Mouse (Mus musculus) fat pad, adult 2 months (tissue): ENCODE results near the gene Copz2.
"Not testable (repeated sequence)": the region's sequence is repeated elsewhere in the genome, so short reads cannot be mapped to it uniquely, and the experiment has no call there.

ENCODE experiments used
- DNase-seq: peaks from one replicate; pipeline ENCODE4 v3.0.0-alpha.2; 2011; ENCODE audit warnings: low read depth, low spot score; ENCODE audit errors: extremely low read depth

The Copz2 gene

DNA sequence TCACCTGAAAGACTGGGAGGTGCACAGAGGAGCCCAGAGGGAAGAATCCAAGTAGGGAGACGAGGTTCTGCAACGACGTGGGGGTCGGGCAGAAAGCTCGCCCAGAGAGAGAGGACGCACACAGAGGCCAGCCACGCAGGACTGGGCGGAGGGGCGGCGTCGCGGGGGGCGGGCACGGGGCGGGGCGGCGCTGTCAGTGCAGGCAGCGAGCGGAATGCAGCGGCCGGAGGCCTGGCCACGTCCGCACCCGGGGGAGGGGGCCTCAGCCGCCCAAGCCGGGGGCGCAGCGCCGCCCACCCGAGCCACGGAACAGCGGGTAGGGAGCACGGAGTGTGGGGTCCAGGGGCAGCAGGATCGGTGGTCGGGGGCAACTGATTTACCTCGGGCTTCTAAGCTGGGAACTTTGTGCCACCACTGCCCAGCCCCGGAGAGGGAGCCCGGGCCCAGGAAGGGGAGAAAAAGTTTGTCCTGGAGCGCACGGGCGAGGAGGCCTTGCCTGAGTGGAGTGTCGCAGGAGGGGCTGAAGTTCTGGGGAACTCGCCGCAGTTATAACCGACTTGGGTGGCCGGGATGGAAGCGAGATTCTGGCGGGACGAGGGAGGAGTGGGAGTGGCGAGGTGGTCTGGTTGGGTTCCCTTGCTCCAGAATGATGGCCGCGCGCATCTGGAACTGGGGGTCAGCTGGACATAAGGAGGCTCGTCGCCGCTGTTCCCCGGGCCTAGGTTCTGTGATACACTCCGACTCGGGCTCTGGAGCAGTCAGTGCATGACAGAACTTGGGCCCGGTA, at the start of gene Copz2:
Copz2 (plus strand) TSS at position 190 of the 787 bp plus-strand sequence.
- no peak for DNase-seq

DNA sequence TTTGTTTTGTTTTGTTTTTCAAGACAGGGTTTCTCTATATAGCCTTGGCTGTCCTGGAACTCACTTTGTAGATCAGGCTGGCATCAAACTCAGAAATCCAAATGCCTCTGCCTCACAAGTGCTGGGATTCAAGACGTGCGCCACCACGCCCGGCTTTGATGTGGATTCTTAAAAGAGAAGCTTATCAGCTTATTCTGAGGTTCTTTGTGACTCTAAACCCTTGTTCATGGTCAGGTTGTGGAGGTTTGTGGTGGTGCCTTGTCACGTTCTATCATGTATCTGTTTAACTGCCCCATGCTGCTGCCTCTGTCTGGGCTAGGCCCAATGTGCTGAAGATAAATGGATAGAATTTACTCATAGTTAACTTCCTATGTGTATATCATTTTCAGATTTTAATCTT, 44.1 kb upstream of the Copz2 start:
- no peak for DNase-seq

DNA sequence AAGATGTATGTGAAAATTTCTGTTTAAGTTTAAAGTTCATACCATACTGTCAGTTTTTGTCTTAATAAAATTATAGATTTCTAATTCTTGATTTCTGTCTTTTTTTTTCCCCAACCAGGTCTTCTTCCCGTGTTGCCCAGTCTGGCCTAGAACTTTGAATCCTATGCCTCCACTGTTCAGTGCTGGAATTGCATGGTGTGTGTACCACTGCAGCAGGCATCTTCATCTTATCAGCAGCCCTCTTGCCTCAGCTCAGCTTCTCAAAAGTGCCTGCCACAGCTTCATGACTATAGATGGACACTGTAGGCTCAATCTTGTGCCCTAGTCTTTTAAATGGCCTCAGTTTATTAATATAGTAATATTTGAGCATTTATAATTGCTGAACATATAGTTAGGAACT, 41.6 kb upstream of the Copz2 start:
- no peak for DNase-seq

DNA sequence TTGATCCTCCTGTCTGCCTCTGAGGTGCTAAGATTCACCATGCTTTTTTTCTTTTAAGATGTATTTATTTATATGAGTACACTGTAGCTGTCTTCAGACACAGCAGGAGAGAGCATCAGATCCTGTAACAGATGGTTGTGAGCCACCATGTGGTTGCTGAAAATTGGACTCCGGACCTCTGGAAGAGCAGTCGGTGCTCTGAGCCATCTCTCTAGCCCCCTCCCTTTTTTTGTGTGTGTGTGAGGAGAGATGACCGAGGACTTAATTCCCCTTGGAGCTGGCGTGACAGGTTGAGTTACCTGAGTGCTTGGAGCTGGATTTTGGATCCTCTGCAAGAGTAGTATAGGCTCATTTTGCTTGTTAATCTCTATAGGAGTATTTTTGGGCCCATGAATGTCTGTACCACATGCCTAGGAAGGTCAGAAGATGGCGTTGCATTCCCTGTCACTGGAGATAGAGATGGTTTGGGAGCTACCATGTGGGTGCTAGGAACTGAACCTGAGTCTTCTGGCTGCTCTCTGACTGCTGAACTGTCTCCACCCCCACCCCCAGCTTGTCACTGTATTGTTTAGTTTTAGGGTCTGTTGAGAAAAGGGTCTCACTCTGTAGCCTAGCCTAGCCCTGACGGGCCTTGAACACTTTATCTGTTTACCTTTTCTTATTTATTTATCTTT, 40.0 kb upstream of the Copz2 start:
- DNase-seq: no peak

DNA sequence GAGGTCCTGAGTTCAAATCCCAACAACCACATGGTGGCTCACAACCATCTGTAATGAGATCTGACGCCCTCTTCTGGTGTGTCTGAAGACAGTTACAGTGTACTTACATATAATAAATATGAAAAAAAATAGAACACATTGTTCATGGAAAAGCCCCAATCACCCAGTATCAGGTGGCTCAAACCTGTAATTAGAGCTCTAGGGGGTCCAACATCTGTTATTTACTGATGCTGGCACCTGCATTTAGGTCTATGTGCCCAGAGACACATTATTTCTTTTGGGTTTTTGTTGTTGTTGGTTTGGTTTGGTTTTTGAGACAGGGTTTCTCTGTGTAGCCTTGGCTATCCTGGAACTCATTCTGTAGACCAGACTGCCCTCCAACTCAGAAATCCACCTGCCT, 38.5 kb upstream of the Copz2 start:
- not testable (repeated sequence) for DNase-seq

DNA sequence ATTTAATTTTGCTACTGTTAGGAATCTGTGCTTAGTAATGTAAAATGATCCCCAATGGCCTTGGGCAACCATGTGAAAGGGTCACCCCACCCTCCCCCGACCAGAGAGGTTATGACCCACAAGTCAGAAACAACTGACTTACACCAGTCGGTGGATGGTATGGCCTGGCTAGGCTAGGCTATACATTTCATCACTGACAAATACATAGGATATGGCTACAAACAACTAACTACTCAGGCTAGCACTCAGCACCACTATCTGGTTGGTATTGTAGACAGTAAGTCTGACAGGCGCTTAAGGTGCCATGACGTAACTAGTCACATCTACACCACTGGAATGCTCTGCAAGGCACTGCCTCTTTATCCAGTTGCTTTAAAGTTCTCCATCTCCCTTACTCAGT, 36.2 kb upstream of the Copz2 start:
- no peak for DNase-seq

DNA sequence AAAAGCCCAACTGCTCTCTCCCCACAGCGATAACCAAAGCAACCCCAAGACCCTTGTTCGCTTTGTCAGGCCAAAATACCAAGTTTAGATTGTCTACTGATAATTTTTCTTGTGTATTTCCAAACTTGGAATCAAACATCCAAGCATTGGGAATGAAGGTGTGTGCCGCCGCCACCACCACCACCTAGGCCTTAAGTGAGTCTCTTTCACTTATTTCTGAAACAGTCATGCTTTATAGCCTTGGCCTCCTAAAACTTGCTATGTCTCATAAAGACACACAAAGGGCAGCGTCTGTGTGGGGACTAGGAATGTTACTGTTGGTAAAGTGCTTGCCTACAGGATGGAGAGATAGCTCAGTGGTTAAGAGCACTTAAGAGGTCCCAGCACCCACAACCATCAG, 35.8 kb upstream of the Copz2 start:
- DNase-seq: no peak

DNA sequence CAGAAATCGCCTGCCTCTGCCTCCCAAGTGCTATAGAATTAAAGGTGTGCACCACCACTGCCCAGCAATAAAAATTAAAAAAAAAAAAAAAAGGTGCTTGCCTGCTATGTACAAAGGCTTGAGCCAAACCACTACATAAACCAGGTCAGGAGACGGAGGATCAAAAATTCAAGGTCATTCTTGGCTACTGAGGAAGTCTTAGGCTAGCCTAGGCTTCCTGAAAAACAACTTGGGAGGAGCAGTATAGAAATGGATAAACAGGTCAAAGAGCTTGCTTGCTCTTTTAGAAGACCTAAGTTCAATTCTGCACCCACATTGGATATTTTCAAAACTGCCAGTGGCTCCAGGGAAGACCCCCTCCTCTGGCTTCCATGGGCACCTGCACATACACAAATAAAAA, 35.2 kb upstream of the Copz2 start:
- no peak for DNase-seq

DNA sequence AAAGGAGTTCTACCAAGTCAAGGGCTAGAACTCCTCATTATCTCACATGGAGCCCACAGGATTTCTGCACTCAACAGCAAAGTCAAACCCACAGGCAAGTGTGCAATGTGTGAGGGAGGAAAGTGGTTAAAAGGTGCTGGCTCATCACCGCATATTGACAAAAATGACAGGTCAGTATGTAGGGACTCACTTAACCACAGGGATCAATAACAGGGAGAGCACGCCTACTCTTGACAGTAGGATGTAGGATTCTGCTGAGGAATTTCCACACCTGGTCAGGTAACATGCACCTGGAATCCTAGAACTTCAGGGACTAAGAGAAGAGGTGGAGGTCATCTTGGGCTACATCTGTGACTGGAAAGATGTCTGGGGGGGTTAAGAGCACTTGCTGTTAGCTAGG, 33.8 kb upstream of the Copz2 start:
- DNase-seq: no peak

GRCm38 (mm10) chr11:96816494-96816893, 33.2 kb upstream of the Copz2 start:
- no peak for DNase-seq

DNA sequence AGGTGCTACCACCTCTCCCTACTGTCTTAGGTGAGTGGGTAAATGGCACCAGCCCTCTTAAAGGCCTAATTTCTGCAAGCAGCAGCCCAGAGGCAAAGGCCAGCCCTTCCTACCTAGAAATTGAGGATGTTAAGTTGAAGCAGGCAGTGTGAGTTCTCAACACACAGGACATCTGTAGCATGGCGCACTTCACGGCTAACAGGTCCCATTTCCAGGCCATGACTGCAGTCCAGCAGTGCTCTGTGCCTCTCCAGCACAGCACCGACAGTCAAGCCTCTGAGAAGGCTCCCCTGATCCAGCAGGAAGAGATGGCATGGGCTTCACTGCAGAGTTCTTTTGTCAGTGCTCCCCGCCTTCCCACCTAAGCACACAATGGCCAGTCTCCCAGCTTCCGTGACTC, 32.7 kb upstream of the Copz2 start:
- no peak for DNase-seq

- no peak for DNase-seq
Measured at GRCm38 (mm10) chr11:96818128-96818710, 31.5 kb upstream of the Copz2 start.

DNA sequence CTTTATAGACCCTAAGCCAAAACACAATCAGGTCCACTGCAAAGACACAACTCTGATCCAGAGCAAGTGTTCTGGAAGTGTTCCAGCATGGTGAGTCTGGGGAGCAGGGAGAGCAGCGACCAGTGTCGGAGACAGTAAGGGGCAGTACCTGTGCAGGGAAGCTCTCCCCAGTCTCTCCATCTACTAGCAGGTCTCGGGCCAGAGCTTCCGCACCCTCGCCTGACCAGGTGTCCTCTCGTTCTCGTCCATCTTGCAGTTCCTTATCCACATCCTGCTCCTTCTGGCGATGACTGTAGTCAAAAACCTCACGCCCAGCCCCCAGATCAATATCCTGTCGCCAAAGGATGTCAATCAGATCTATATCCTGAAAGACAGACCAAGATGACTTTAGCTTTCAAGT, 27.7 kb upstream of the Copz2 start:
- no peak for DNase-seq

DNA sequence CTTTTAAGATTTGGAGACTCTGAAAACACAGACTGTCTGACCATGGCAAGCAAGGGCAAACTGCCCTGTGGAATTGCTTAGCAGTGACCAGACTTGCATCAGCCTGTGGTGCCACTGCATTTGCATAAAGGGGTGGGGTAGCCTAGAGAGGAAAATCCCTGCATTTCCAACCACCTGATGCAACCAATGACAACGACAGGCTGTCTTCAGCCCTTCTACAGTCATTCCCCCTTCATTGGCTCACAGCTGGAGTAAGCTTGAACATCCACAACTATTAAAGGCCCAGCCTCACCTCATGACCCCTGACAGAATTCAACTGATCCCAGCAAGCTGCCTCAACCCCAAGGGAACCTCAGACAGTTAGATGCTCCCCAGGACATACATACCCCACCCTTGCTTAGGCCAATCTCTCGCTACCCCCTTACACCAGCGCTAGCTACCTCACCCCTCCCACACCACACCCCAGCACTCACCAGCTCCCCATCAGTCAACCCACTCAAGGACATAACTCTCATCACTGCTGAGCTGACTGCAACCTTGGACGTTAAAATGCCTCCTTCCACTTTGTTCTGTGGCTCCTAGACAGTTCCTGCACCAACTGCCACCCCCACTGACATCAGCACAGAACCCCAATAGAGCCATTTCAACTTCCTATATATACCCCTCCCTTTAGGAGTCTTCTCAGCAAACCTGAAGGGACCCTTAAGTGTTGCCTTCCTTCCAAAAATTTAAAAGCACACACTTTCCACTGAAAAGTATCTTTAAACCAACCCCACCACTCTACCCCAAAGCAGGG, 26.8 kb upstream of the Copz2 start:
- DNase-seq: no peak

GRCm38 (mm10) chr11:96823471-96823837, 26.2 kb upstream of the Copz2 start:
- DNase-seq: no peak

GRCm38 (mm10) chr11:96823880-96824782, 25.5 kb upstream of the Copz2 start:
- DNase-seq: no peak

- no peak for DNase-seq
Measured at GRCm38 (mm10) chr11:96824783-96825495, 24.7 kb upstream of the Copz2 start.

DNA sequence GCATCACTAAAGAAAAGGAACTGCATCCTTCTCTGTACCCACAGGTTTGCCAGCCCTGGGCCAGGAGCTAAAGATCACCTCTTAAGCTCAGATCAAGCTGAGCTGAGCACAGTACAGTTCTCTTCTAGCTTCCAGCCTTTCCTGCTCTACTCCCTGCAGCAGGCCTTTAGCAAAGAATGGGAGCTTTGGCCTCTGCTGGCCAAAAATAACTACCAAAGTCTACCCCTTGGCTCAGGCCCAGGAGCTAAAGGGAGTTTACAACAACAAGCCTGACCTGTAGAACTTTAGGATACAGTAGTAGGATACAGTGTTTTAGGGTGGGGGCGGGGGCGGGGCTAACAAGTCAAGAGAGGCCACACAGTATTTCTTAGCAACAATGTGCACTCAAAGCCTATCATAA, 23.2 kb upstream of the Copz2 start:
- DNase-seq: no peak

DNA sequence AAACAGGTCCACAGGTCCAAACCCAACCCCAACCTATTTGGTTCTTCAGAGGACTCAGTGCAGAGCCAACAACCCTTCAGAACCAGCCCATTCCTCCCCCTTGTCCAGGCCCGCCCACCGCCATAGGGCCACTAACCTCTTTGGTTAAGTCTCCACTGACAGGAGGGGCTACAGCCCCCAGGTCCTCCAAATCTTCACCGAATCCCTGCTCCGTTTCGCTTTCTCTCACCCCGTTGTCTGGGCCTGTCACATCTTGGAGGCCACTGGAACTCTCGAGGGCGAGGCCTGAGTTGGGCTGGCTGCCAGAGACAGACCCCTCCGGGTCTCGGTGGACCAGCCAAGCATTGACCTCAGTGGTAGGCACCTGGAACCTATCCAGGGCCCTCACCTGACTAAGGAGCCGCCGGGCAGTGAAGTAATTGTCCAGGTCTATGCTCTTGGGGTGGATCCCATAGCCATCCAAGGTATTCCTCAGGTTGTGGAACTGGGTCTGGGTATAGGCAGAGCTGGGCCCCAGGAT, 22.5 kb upstream of the Copz2 start:
- DNase-seq: no peak

DNA sequence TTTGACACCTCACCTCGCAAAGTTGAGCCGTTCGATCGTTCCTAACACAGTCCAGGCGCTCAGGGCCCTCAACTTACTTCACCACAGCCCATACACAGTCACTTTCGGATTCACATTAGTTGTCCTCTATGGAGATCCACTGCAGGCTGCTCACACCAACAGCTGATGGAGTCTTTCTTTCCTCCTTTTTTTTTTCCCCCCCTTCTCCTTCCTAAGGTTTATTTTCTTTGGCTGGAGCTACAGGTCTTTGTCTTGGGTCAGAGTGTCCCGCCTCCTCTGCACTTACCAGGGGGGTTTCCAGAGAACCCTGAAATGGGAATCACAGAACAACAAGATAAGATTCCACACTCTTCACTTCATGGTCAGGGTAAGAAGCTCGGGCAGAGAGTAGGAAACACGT, 21.8 kb upstream of the Copz2 start:
- no peak for DNase-seq
